Mouse (Mus musculus) olfactory bulb, adult 2 months (tissue): ENCODE measurements around the gene Eif2b3. TPM values are rescaled to one million over a fixed set of nuclear protein-coding genes. Genes with fewer than 3 reads are reported as not detected.

Experiments
- H3K27ac ChIP-seq: fragments of 200-500 bp; 2 replicates; pipeline ENCODE4 v1.5.1; 2012; ENCODE audit warnings: low read depth, low read length; ENCODE audit not compliant: insufficient read depth
- H3K4me1 ChIP-seq: fragments of 200-500 bp; 2 replicates; pipeline ENCODE4 v1.6.1; 2012; ENCODE audit warnings: low read length; ENCODE audit not compliant: control insufficient read depth, insufficient read depth
- H3K4me3 ChIP-seq: fragments of 200-500 bp; 2 replicates; pipeline ENCODE4 v1.5.1; 2012; ENCODE audit warnings: mild to moderate bottlenecking, low read depth, low read length, moderate library complexity; ENCODE audit not compliant: insufficient read depth
- CTCF ChIP-seq: fragments of 200-500 bp; IDR thresholded peaks from 2 replicates; pipeline ENCODE4 v1.5.1; 2012; ENCODE audit warnings: low read depth, mild to moderate bottlenecking, low read length, moderate library complexity; ENCODE audit not compliant: insufficient read depth
- POLR2A ChIP-seq: fragments of 200-500 bp; IDR thresholded peaks from 2 replicates; pipeline ENCODE4 v1.6.1; 2012; ENCODE audit warnings: mild to moderate bottlenecking, low read depth, low read length, moderate library complexity; ENCODE audit not compliant: insufficient read depth
- WGBS: fragments of 180-500 bp; shearing (Covaris S2); methylation state at CpG from one replicate; pipeline ENCODE4 v1.1.7; 2018; 5-methylcytosine and 5-hydroxymethylcytosine counted together
- polyA plus RNA-seq: library from polyadenylated mRNA; stranded (reverse); fragments of >200 nt; gene quantifications from 2 replicates; pipeline ENCODE4 v1.2.4, GENCODE M21; 2012; ENCODE audit warnings: low replicate concordance; ENCODE audit not compliant: missing spikeins, insufficient read depth, insufficient read length

Gene Eif2b3
- polyA plus RNA-seq, 1 experiment = not detected

DNA sequence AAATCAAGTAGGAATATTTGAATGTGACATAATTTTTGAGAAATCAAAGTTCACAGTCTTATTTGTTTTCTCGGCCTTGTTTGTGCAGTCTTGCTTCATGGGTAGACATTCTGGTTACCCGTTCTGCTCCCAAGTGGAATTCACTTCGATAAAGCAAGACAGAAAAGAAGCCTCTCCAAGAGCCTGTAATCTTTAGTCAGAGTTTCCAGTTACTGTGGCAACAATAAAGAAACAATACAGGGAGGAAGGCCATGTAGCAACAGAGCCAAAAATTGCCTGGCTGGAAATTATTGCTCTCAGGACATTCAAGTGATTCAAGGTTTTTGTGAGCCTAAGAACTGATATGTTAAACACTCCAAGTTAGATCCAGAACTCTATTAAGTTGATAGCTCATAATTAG is 29.6 kb downstream of the Eif2b3 start:
- Histone ChIP-seq H3K4me1 (peaks cover 4% of the 10 kb centered on the region; the same call in 1 of the 2 replicates), H3K4me3 (no peak overlapping the region), H3K27ac (no peak overlapping the region)
- TF ChIP-seq POLR2A (no peak), CTCF (no peak)
- WGBS = 13% methylated on average over 3 of the region's 3 CpGs

DNA sequence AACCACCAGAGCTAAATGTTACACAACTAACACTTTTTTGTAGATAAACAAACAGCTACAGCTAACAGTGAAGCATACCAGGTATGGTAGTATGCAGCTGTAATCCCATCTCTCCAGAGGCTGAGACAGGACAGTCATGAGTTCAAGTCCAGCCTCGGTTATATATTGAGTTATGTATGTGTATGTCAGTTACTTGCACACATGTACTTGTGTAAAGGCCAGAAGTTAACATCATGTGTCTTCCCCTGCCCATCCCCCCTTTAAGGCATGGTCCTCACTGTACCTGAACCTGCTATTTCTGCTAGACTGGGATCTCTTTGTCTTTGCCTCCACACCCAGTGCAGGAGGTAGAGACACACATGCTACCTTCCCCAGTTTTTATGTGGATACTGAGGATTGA is 30.3 kb downstream of the Eif2b3 start:
- no peak overlapping the region for H3K4me3 ChIP-seq
- TF ChIP-seq CTCF (no peak), POLR2A (no peak)
- peaks cover 4% of the 10 kb centered on the region; the same call in 1 of the 2 replicates for H3K4me1 ChIP-seq
- no peak overlapping the region for H3K27ac ChIP-seq
- 93% methylated on average over 1 of the region's 1 CpGs for WGBS

DNA sequence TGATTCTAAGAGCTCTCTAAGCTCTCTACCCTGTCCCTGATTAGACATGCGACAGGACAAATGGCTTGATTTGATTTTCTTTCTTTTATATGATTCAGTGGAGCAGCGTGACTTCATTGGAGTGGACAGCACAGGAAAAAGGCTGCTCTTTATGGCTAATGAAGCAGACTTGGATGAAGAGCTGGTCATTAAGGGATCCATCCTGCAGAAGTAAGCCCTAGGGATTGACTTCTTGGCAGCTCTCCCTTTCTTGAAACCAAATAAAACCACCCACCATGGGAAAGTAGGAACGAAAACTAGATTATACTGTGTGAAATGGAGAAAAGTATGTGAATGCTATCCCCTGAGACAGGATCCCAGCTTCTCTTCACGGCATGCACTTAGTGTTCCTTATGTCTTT is 33.4 kb downstream of the Eif2b3 start:
- WGBS = 73% methylated on average over 4 of the region's 4 CpGs

DNA sequence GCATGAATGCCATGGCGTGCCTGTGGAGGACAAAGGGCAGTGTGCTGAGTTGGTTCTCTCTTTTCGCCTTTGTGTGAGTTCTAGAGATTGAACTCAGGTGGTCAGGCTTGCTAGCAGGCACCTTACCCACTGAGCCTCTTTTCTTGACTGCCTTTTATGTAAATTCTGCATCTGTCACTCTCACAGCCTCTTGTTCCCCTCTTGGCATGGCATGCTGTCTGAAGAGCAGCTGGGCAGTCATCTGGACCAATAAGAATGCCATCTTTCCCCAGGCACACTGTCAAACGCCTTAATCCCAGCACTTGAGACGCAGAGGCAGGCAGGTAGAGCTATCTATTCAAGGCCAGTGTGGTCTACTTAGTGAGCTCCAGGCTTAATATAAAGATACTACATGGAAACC is 34.8 kb downstream of the Eif2b3 start:
- no peak overlapping the region for H3K27ac ChIP-seq
- 89% methylated on average over 4 of the region's 4 CpGs for WGBS
- H3K4me3 ChIP-seq = no peak overlapping the region
- H3K4me1 ChIP-seq = no peaks in the 10 kb centered on the region
- no peak for TF ChIP-seq POLR2A
- TF ChIP-seq CTCF = no peak

More for the DNA sequence above, 33.4 kb downstream of the Eif2b3 start:
- TF ChIP-seq CTCF (no peak), POLR2A (no peak)
- peaks cover 4% of the 10 kb centered on the region; the same call in 1 of the 2 replicates for H3K4me1 ChIP-seq
- no peak overlapping the region for H3K4me3 ChIP-seq
- H3K27ac ChIP-seq = no peak overlapping the region

DNA sequence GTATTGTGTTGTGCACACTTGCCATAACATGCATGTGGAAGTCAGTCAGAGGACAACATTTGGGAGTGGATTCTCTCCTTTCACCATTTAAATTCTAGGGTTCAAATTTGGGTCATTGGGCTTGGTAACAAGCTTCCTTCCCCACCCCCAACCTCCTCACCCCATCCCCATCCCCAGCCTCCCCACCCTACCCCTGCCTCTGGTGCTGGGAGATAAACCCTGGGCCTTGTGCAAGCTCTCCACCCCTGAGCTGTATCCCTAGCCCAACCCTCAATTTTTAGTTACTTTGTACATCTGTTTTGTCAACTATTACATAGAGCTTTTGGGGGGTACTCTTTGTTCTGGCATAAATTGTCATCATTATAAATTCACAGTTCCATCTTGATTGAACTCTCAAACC is 36.9 kb downstream of the Eif2b3 start:
- Histone ChIP-seq H3K27ac (no peak overlapping the region), H3K4me3 (no peak overlapping the region), H3K4me1 (no peaks in the 10 kb centered on the region)
- TF ChIP-seq POLR2A (no peak), CTCF (no peak)

DNA sequence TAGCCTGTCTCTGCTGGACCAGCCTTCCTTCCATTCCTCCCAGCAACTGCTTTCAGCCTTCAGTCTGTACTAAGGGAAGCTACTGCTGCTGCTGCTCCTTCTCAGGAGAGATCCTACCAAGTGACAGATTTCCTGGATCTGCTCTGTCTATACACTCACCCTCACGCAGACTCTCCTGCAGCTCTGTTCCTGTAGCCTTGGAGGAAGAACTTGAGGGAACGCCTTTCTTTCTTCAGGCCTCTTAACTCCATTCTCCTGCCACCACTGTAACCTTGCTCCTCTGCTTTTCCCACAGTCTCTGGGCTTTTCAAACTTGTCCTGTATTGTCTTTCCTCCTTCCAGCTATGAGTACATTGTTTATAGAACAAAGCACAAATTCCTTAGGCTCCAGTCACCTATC is 37.3 kb downstream of the Eif2b3 start:
- Histone ChIP-seq H3K4me3 (no peak overlapping the region), H3K4me1 (no peaks in the 10 kb centered on the region), H3K27ac (no peak overlapping the region)
- TF ChIP-seq POLR2A (no peak), CTCF (no peak)
- WGBS = 88% methylated on average over 2 of the region's 2 CpGs

DNA sequence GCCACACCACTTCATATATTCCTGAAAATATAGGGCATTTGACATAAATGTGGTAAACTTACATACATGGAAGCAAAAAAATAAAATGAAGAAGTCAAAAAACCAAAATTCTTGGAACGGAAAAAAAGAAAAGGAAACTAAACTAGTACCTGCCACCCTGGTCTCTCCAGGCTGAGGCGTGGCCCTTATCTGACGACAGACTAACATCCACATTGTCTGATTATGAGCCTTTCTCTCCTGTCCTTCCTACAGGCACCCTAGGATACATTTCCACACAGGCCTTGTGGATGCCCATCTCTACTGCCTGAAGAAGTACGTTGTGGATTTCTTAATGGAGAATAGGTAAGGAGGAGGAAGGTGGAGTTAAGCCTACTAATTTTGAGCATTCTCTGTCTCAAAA is 39.3 kb downstream of the Eif2b3 start:
- Histone ChIP-seq H3K4me1 (no peaks in the 10 kb centered on the region), H3K27ac (no peak overlapping the region), H3K4me3 (no peak overlapping the region)
- WGBS = 90% methylated on average over 4 of the region's 4 CpGs
- no peak for TF ChIP-seq POLR2A
- no peak for TF ChIP-seq CTCF

DNA sequence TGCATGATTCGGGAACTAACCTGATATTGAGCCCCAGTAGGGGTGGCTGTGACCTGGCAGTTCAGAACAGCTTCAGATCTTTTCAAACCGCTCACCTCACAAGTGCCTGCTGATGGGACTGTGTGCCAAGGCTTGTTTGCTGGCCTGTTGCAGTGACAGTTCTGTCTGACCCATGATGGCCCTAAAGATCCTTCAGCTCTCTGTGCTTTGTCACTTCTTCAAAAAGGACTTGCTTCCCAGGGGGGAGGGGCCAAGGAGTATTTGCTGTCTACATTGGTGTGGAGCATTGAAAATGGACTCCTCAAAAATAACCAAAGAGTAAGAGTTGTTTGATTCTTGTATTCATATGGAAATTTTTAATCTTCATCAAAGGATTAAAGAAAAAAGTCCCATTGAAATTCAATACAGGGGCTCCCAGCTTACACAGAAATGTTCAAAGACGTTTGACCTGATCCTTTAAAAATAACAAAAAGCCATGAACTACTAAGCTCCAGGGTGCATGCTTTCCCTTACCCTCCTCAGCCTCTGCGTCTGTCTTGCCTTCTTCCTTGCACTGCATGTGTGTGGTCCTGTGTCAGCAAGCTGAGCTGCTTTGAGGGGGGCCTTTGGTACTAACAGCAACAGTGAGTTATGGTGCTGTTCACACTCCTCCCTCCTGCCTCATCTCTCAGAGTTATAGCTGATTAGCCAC is 43.6 kb downstream of the Eif2b3 start:
- Histone ChIP-seq H3K4me3 (no peak overlapping the region), H3K27ac (no peak overlapping the region), H3K4me1 (no peaks in the 10 kb centered on the region)
- 59% methylated on average over 4 of the region's 4 CpGs for WGBS
- TF ChIP-seq POLR2A (no peak), CTCF (no peak)

DNA sequence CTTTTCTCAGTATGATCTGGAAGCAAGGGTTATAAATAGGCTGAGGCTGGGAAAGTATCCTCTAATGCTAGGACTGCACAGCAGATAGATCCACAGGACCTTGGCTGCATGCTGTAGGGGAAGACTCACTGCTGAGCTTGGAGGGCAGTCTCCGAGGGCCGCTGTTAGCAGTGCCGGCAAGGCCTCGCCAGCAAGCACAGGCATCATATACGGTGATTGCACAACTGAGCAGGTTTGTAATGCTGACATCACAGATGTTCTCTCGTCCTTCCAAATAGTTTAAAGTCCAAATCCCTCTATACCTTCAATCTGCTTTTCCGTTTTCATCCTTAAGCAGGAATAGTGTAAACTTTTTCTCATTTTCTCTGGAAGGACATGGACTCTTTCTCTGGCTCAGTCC is 48.8 kb downstream of the Eif2b3 start:
- H3K27ac ChIP-seq = no peak overlapping the region
- no peak for TF ChIP-seq CTCF
- TF ChIP-seq POLR2A = no peak
- H3K4me1 ChIP-seq = no peaks in the 10 kb centered on the region
- H3K4me3 ChIP-seq = no peak overlapping the region
- WGBS = 92% methylated on average over 7 of the region's 7 CpGs
